Mouse (Mus musculus) adrenal gland, adult 2 months (tissue): ENCODE data around the gene Ercc6l. TPM values are rescaled to one million over a fixed set of nuclear protein-coding genes. Genes with fewer than 3 reads are reported as not detected.

Source experiments
- DNase-seq: peaks from one replicate; pipeline ENCODE4 v3.0.0; 2021
- long read RNA-seq: library from polyadenylated mRNA; stranded (forward); transcript quantifications from one replicate; pipeline ENCODE4 v2.0.0, GENCODE M21; 2021
- polyA plus RNA-seq: library from polyadenylated mRNA; depleted of rRNA; stranded (reverse); fragments of >200 nt; gene quantifications from 2 replicates; pipeline ENCODE4 v1.2.3, GENCODE M21; 2012; rRNA removed
- total RNA-seq, 2 experiments: library from RNA; stranded (reverse); gene quantifications; 2 replicates each; pipeline ENCODE4 v1.2.3; 2021

Ercc6l gene
- under 1 TPM; 0.28 to 0.63 TPM for total RNA-seq
- polyA plus RNA-seq, result not detected in 2 replicates
- long read RNA-seq, result 0 reads

DNA sequence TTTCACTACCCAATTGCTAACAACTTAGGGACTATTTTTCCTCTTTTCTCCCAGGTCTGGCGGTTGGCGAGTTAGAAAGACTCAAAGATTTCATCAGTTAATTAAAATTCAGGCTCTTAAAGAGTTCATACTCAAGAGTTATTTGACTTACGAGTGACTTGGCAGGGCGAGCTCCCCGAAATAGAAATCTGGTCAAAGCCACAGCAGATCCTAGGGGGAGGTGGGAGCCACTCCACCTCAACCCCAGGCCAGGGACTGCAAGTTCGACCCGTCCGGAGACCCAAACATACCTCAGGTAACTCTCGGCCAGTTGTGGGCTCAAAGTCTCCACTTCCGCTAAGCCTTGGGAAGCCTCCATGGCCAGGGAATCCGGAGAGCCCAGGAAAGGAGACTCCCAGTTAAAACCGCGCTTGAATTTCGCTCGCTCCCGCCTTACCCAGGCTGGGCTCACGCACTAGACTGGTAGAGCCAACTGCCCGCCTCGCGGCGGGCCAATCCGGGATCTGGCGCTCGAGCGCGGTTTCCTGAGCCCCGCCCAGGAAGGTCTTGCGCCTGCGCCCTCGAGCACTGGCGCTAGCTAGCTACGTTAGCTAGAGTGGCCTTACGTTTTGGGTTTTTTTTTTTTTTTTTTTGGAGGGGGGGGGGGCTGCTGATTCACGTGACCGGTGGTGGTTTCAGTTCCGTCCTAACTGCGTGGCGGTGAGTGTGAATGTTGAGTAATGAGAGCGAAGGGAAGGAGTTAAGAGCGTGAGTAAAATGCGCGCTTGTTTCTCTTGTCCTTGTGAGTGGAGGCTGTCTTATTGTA, at the start of gene Ercc6l:
Ercc6l (minus strand) TSS at position 474 of the 805 bp plus-strand sequence.
- peak; percentile 95 for DNase-seq

DNA sequence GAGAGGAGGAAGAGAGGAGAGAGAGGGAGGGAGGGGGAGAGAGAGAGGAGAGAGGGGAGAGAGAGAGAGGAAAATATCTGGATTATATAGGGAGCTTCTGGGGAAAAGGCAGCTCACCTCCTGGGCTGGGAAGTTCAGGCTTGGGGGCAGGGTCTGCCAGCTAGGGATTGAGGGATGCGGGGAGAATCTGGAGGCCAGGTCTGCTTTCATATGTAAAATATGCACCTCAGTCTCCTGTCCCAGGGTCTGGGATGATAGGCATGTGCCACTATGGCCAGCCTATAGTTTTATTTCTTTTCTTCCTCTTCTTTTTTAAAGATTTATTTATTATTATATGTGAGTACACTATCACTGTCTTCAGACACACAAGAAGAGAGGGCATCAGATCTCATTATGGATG, 33.9 kb upstream of the Ercc6l start:
- no peak for DNase-seq

DNA sequence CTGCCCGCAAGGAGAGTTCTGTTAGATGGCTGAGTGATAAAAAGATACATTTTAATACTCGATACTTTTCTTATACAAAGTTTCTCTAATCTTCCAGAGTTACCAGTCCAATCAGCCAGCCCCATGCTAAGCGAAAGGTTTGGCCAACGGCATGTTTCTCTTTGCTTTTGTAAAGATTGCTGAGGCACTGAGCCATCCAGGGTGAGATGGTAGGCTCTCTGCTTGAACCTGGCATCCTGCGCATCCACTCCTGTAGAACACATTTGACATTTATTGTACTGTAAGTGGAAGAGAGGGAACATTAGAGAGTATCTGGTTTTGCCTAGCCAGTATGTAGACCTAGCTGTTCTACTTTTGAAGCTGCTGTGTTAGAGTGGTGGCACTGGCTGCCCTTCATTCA, 32.7 kb upstream of the Ercc6l start:
- DNase-seq, result no peak

- peak; percentile 87 for DNase-seq
Measured at GRCm38 (mm10) chrX:102188712-102189497, 32.0 kb upstream of the Ercc6l start, which contains the start of gene Rps4x. TSS of gene Rps4x (minus strand) at chrX:102189394.

- no peak for DNase-seq
Measured at GRCm38 (mm10) chrX:102187023-102187699, 30.3 kb upstream of the Ercc6l start.

GRCm38 (mm10) chrX:102182575-102182974, 25.7 kb upstream of the Ercc6l start:
- no peak for DNase-seq

- no peak for DNase-seq
Measured at GRCm38 (mm10) chrX:102175538-102176287, 18.8 kb upstream of the Ercc6l start.

- DNase-seq, result no peak
Measured at GRCm38 (mm10) chrX:102170900-102171299, 14.0 kb upstream of the Ercc6l start.

GRCm38 (mm10) chrX:102170135-102170534, 13.2 kb upstream of the Ercc6l start:
- DNase-seq, result no peak

DNA sequence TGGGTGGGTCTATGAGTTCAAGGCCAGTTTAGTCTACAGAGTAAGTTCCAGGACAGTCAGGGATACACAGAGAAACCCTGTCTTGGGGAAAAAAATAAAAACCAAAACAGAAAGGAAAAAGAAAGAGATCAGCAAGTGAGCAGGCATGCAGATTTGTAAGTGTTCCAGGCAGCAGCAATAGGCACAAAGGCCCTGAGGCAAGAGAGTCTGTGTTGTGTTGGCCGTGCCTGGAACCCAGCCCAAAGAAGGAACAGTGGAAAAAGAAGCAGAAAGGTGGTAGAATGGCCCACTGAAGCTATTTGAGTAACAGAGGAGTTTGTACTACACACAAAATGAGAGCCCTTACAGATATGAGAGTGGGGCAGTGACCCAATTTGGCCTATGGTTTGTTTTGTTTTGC, 12.8 kb upstream of the Ercc6l start:
- DNase-seq, result no peak

DNA sequence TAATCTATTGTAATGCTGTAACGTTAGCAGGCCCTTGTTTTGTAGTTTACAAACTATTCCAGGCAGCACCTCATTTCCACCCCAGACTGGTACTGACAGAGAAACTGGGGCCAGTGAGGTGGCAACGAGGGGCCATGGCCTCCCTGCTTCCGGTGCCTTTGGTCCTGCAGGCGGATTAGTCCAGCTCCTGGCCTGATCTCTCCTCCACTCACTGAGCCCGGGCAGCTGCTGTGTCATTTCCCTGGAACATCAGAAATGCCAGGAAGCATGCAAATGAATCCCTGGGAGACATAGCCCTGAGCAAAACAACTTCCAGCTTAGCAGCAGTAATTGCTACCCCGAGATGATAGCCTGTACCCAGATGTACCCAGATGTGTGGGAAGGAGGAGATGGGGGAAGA, 10.1 kb upstream of the Ercc6l start:
- no peak for DNase-seq

DNA sequence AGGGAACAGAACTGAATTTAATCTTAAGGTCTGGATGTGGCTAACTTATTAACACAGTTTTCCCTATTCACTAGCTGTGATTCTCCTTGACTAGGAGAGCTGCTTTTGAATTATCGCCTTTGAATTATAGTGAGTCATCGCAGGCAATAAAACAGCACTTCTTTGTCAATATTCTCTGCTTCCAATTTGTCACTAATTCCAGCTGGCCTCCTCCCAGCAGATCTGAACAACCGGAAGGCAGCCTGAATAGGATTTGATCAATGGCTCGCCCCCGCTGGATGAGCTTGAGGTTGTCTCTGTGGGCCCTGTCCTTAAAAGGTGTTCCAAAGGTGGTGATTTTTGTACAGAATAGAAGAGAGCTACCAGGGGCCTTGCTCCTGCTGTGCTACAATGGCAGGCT, 9.6 kb upstream of the Ercc6l start:
- peak; percentile 11 for DNase-seq

- DNase-seq, result peak; percentile 69
Measured at GRCm38 (mm10) chrX:102163529-102163928, 6.6 kb upstream of the Ercc6l start.

GRCm38 (mm10) chrX:102163096-102163495, 6.2 kb upstream of the Ercc6l start:
- no peak for DNase-seq

GRCm38 (mm10) chrX:102160528-102160927, 3.6 kb upstream of the Ercc6l start:
- no peak for DNase-seq

DNA sequence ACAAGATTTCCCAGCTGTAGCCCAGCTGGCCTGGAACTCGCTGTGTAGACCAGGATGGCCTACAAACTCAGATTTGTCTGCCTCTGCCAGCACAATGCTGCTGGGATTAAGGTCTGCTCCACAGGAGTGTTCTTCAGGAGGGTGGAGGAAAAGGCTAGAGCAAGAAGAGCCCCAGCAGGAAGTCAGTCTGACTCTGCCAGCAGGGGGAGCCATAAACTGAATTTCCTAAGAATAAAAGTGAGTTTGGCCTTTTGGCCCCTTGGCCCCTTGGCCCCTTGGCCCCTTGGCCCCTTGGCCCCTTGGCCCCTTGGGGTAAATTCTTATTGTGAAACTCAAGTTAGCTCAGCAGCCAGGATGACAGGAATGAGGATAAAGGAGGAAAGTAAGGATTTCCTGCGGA, 2.9 kb upstream of the Ercc6l start:
- DNase-seq, result peak; percentile 18

DNA sequence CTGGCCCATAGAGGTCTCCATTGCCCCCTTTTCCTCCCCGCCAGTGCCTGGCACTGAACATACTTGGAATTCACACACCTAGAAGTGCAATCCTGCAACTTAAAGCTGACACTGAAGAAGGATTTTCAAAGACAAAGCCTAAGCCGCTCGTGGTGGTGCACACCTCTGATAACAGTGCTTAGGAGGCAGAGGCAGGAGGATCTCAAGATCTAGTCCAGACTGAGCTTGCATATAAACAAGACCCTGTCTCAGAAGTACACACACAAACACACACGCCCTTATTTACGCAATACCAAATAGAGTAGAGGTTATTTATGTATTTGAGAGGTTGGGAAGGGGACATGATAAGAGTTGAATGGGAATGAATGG, 516 bp upstream of the Ercc6l start:
- no peak for DNase-seq

DNA sequence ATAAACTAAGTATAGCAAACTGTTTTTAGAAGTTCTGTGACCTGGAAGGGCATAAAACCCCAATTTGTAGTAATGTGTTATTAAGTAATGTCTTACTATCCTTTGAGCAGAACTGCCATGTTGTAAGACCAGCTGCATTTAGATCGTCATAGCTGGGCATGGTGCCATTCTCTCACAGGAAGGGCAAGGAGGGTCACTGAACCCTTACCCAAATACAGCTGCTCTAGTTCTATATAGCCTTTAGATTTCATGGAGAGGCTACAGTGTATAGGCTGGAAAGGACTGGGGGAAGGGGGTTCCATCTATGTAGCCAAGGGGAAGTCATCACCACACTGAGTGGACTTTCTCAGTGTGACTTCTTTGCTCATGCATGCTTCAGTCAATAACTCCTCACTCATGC, 15.7 kb downstream of the Ercc6l start:
- DNase-seq, result no peak

- no peak for DNase-seq
Measured at GRCm38 (mm10) chrX:102121321-102121720, 35.6 kb downstream of the Ercc6l start.

DNA sequence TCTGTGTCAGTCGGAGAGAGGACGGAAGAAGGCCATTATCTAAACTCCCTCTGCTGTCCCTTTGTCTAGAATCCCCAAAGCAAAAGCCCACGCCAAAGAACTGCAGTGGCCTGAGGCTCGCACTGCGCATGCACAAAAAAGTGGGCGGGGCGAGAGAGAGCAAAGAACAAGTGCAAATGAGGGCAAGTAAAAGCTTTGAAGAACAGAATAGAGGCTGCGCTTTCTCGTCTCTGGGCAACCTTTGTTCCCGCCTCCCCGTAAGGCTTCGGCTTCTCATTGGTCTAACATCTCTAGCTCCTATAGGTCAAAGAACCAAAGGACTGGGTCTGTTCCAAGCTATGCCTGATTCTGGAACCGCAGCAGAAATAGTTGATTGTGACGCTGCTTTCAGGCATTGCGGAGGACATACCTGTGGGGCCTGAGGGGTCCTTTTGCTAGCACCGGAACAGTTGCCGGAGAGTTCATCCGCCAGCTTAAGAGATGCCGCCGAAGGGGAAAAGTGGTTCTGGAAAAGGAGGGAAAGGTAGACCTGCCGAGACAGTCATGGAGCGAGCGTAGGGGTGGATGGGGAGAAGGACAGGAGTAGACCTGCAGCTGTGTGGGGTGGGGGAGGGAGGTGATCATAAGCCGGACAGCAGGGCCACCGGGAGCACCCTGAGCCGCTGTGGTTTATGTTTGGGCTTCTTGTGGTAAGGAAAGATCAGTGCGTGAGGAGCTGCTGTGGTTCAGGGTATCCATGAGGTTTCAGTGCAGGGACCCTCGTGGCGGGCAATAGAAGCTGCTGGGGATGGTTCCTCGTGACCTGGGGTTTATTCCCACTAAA, 37.6 kb downstream of the Ercc6l start, which contains the start of gene Pin4:
Pin4 (plus strand) TSS at position 406 of the 823 bp plus-strand sequence.
- peak; percentile 93 for DNase-seq

DNA sequence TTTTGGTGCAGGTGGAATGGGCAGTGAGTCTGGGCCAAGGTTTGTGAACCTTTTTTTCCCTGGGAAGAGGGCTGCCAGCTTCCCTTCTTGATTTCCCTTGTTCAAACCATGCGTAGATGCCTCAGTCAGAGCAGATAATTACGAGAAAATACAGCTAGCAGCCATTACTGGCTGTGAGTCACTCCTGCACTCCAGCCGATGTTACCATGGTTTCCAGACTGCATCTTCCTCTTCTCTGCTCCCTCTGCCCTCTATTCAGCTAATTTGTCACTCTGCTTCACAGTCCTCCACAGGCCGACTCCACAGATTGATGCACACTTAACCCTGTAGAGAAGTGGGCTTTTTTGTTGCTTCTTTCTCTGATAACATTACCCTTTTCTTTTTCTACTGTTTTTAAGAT, 41.2 kb downstream of the Ercc6l start:
- DNase-seq, result no peak
